Mouse (Mus musculus) forebrain, postnatal 0 days (tissue): Measurements from ENCODE around the gene Irgc1. TPM values are rescaled to one million over a fixed set of nuclear protein-coding genes. Genes with fewer than 3 reads are reported as not detected.

Source experiments
- ATAC-seq: fragments of 200-750 bp; cut with Nextera tagmentation; 2 replicates; pipeline ENCODE4 v1.8.0; 2017; ENCODE audit warnings: mild to moderate bottlenecking, moderate library complexity
- DNase-seq: peaks from one replicate; pipeline ENCODE4 v3.0.0-alpha.2; 2015
- H3K27ac ChIP-seq: fragments of 300-500 bp; sonication (generic); 2 replicates; pipeline ENCODE4 v1.5.1; 2014; ENCODE audit warnings: low read depth, mild to moderate bottlenecking, antibody characterized with exemption, low read length, moderate library complexity, mixed read lengths
- H3K27me3 ChIP-seq: fragments of 300-500 bp; sonication (generic); 2 replicates; pipeline ENCODE4 v1.6.1; 2014; ENCODE audit warnings: mild to moderate bottlenecking, low read length, mixed read lengths; ENCODE audit not compliant: insufficient read depth
- H3K36me3 ChIP-seq: fragments of 300-500 bp; sonication (generic); 2 replicates; pipeline ENCODE4 v1.6.1; 2014; ENCODE audit warnings: mild to moderate bottlenecking, moderate library complexity; ENCODE audit not compliant: insufficient read depth
- H3K4me1 ChIP-seq: fragments of 300-500 bp; sonication (generic); 2 replicates; pipeline ENCODE4 v1.6.1; 2014; ENCODE audit warnings: antibody characterized with exemption; ENCODE audit not compliant: insufficient read depth
- H3K4me2 ChIP-seq: fragments of 300-500 bp; sonication (generic); 2 replicates; pipeline ENCODE4 v1.6.1; 2014; ENCODE audit warnings: low read depth, mild to moderate bottlenecking, moderate library complexity
- H3K4me3 ChIP-seq: fragments of 300-500 bp; sonication (generic); 2 replicates; pipeline ENCODE4 v1.5.1; 2014; ENCODE audit warnings: low read depth, low read length, mixed read lengths
- H3K9ac ChIP-seq: fragments of 300-500 bp; sonication (generic); 2 replicates; pipeline ENCODE4 v1.6.1; 2014; ENCODE audit warnings: mild to moderate bottlenecking
- H3K9me3 ChIP-seq: fragments of 300-500 bp; sonication (generic); 2 replicates; pipeline ENCODE4 v1.6.1; 2016; ENCODE audit warnings: low read length
- CTCF ChIP-seq: sonication (generic); IDR thresholded peaks from 2 replicates; pipeline ENCODE4 v1.5.1; 2016; ENCODE audit warnings: antibody characterized with exemption, control low read depth, low read depth
- WGBS: fragments of 180-500 bp; shearing (Covaris S2); extraction: QIAGEN DNeasy Blood & Tissue Kit; methylation state at CpG from one replicate; pipeline ENCODE4 v1.1.7; 2014; 5-methylcytosine and 5-hydroxymethylcytosine counted together
- polyA plus RNA-seq: library from polyadenylated mRNA; unstranded; fragments of >200 nt; fragmentation: Nextera tagmentation; extraction: Ambion mirVana; gene quantifications from 2 replicates; pipeline ENCODE4 v1.2.1, GENCODE M21; 2015
- total RNA-seq: library from RNA; depleted of rRNA; stranded (reverse); fragments of >200 nt; gene quantifications from 2 replicates; pipeline ENCODE4 v1.2.3, GENCODE M21; 2014

Irgc1 gene
- total and polyA plus RNA-seq, 2 experiments from 2014 or later: not detected

DNA sequence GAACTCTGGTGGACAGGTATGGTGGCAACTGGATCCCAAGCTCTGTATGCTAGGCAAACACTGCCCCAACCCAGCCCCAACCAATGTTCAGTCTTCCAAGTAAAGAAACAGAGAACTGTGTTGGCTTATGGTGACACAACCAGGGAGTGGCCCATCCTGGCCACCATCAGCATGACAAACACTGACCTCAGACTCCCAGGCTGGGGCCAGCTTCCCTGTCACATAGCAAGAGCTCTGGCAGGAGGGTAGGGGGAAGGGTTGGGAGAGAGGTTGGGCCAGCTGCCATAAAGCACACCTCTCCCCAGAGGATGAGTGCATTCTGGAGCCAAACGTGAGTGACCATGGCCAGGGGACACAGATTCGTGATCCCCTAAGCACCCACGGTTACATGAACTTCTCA lies 7.7 kb upstream of the Irgc1 start:
- no peaks in the 10 kb centered on the region for H3K36me3 ChIP-seq
- TF ChIP-seq CTCF: no peak
- DNase-seq: no peak
- 66% methylated on average over 3 of the region's 3 CpGs for WGBS
- no peaks in the 10 kb centered on the region for H3K9me3 ChIP-seq
- no peak overlapping the region for H3K27ac ChIP-seq
- no peak for ATAC-seq
- no peak overlapping the region for H3K4me2 ChIP-seq
- H3K9ac ChIP-seq: no peak overlapping the region
- no peaks in the 10 kb centered on the region; the same call in none of the 2 replicates for H3K27me3 ChIP-seq
- H3K4me3 ChIP-seq: no peak overlapping the region
- H3K4me1 ChIP-seq: no peaks in the 10 kb centered on the region

DNA sequence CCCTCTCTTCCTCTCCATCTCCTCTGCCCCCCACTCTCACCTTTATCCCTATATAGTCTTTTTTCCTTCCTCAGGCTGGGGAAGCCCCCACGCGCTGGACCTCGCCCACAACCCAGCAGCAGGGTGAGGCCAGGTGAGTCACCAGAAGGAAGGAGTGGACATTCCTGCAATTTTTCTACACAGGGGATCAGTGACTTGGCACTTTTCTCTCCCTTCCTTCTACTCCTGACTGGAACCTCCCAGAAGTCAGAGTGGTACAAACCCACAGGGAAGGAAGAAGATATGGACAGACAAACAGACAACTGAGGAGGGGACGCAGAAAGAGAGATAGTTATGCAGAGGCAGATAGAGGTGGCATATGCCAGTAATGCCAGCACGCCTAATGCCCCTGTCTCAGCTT lies 7.3 kb upstream of the Irgc1 start:
- Histone ChIP-seq H3K4me2 (no peak overlapping the region), H3K9ac (no peak overlapping the region), H3K4me1 (no peaks in the 10 kb centered on the region), H3K27ac (no peak overlapping the region), H3K9me3 (no peaks in the 10 kb centered on the region), H3K36me3 (no peaks in the 10 kb centered on the region), H3K27me3 (no peaks in the 10 kb centered on the region; the same call in none of the 2 replicates), H3K4me3 (no peak overlapping the region)
- no peak for DNase-seq
- 76% methylated on average over 5 of the region's 5 CpGs for whole genome bisulfite sequencing
- ATAC-seq: no peak
- no peak for TF ChIP-seq CTCF

DNA sequence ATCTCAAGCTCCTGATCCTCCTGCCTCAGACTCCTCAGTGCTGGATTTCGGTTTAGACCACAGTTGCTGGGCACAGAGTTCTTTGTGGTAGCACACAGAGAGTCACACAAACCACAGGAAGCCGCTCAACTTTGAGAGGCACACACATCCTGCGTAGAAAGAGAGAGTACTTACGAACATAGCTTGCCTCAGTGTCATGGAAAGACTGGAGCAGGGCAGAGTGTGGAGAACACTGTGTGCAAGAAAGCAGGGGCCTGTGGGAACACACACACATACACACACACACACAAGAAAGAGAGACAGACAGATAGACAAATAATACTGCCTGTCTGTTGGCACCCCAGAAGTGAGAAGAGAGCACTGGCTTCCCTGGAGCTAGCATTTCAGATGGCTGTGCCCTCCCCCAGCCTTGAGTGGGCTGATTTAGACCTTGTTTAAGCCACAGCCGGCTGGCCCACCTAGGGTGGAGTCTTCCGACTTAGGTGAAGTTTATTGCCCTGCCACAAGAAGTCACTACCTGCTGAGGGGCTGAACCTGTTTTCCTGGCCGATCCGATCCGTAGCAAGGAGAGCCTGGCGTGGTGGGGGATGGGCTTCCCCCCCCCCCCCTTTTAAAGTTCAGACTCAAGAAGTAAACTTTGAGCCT lies 5.8 kb upstream of the Irgc1 start:
- H3K27ac ChIP-seq: no peak overlapping the region
- ATAC-seq (no peak), DNase-seq (no peak)
- TF ChIP-seq CTCF: no peak
- H3K4me2 ChIP-seq: no peak overlapping the region
- no peaks in the 10 kb centered on the region for H3K4me1 ChIP-seq
- H3K27me3 ChIP-seq: no peaks in the 10 kb centered on the region; the same call in 1 of the 2 replicates
- no peak overlapping the region for H3K9ac ChIP-seq
- no peaks in the 10 kb centered on the region for H3K36me3 ChIP-seq
- 71% methylated on average over 10 of the region's 10 CpGs for WGBS
- no peaks in the 10 kb centered on the region for H3K9me3 ChIP-seq
- H3K4me3 ChIP-seq: no peak overlapping the region

DNA sequence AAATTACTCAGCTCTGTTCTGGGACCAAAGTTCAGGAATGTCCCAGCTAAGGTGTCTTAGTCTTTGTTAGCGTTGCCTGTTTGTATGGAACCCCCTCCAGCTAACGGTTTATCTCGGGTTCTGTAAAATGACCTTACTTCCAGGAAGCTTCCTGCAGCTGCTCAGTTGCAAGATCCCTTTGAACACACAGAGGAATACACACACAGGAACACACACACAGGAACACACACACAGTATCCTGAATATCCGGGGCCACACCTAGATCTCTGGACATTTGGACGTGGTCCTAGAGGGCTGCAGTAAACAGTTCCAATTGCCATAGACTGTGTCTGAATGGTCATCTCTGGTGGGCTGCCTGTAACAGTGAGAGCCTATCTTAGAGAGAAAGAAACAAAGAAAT lies 3.6 kb upstream of the Irgc1 start:
- no peak overlapping the region for H3K9ac ChIP-seq
- no peaks in the 10 kb centered on the region for H3K9me3 ChIP-seq
- H3K4me2 ChIP-seq: no peak overlapping the region
- no peak for ATAC-seq
- H3K4me1 ChIP-seq: no peaks in the 10 kb centered on the region
- WGBS: 84% methylated on average over 5 of the region's 5 CpGs
- DNase-seq: no peak
- H3K27ac ChIP-seq: no peak overlapping the region
- H3K27me3 ChIP-seq: no peaks in the 10 kb centered on the region
- H3K4me3 ChIP-seq: no peak overlapping the region
- no peak for TF ChIP-seq CTCF
- H3K36me3 ChIP-seq: no peaks in the 10 kb centered on the region

DNA sequence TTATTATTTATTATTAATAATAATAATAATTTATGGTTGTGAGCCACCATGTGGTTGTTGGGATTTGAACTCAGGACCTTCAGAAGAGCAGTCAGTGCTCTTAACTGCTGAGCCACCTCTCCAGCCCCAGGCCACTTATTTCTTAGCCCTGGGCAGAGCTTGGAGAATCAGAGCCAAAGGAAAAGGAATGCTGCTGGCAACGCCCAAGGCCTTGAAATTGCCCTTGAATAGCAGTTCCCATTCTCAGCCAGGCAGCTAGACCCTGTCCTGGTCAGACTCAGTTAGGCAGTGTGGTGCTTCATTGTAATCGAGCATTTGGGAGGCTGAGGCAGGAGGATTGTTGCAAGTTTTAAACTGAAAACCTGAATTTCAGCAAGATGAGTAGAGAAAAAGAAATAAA lies 2.1 kb upstream of the Irgc1 start:
- H3K9me3 ChIP-seq: no peaks in the 10 kb centered on the region
- no peaks in the 10 kb centered on the region for H3K36me3 ChIP-seq
- ATAC-seq: no peak
- H3K4me3 ChIP-seq: no peak overlapping the region
- no peak overlapping the region for H3K9ac ChIP-seq
- H3K27ac ChIP-seq: no peak overlapping the region
- no peak for TF ChIP-seq CTCF
- H3K4me2 ChIP-seq: no peak overlapping the region
- 71% methylated on average over 2 of the region's 2 CpGs for WGBS
- no peaks in the 10 kb centered on the region for H3K27me3 ChIP-seq
- no peaks in the 10 kb centered on the region for H3K4me1 ChIP-seq
- DNase-seq: no peak

DNA sequence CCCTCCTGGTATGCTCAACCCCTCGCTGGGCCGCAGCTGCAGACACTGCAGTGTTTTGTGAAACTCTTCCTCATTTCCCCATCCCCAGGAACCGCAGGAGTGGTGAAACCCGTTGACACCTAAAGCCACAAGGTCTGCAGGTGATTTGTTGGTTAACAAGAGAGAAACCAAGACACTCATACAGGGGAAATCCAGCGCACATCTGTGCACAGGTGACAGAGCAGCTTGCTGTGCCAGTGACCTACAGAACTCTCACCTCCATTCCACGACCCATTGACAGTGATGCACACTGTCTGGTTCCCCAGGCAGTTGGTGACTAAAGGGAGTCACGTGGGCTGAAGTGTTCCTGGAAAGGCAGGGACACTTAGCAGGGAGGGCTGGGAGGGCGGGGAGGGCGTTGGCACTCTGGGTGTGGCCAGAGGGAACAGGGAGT lies 1.5 kb downstream of the Irgc1 start:
- Histone ChIP-seq H3K4me1 (no peaks in the 10 kb centered on the region), H3K27me3 (no peaks in the 10 kb centered on the region), H3K9ac (no peak overlapping the region), H3K4me3 (no peak overlapping the region), H3K36me3 (no peaks in the 10 kb centered on the region), H3K9me3 (no peaks in the 10 kb centered on the region), H3K4me2 (no peak overlapping the region), H3K27ac (no peak overlapping the region)
- ATAC-seq: no peak
- 69% methylated on average over 9 of the region's 9 CpGs for WGBS
- TF ChIP-seq CTCF: no peak
- no peak for DNase-seq

DNA sequence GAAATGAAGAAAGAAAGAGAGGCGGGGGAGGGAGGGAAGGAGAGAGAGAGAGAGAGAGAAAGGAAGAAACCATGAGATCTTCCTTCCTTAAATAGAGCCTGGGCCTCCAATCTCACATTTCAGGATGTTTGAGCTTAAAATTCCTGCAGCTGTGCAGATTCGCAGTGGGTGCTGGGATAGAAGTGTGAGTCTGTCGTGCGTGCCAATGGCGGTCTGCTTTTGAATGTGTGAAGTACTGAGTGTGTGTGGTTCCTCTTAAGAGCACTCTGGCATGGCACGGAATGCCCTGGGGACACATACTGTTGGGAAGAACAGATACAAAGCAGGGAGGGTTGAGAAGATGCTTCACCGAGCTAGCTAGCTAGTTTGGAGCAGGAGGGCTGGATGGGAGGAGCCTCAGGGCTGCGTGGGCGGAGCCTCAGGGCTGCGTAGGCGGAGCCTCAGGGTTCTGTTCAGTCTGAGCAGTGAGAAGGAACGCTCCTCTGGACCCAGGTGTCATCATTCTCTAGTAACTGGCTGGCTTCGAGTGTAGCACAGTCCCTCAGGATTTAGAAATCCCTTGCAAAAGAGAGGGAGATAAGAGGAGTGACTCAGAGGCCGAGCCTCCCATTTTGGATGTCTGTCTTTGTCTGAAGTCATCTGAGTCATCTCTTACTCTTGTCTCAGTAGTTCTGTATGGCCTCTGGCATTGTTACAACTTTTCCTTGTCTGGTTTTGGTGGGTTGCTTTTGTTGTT lies 3.1 kb downstream of the Irgc1 start:
- WGBS: 63% methylated on average over 14 of the region's 14 CpGs
- DNase-seq (peak; percentile 27), ATAC-seq (peak; percentile 54)

More for the DNA sequence above, 3.1 kb downstream of the Irgc1 start:
- Histone ChIP-seq H3K27ac (0 out of 2 replicates have a peak overlapping the region, but pooled peaks have one; percentile 35), H3K4me1 (no peaks in the 10 kb centered on the region), H3K36me3 (no peaks in the 10 kb centered on the region), H3K4me2 (no peak overlapping the region), H3K4me3 (no peak overlapping the region), H3K9ac (no peak overlapping the region), H3K9me3 (no peaks in the 10 kb centered on the region), H3K27me3 (no peaks in the 10 kb centered on the region)
- TF ChIP-seq CTCF: no peak
